Mouse (Mus musculus): ENCODE results near the gene Rnf220.

Rnf220 gene

DNA sequence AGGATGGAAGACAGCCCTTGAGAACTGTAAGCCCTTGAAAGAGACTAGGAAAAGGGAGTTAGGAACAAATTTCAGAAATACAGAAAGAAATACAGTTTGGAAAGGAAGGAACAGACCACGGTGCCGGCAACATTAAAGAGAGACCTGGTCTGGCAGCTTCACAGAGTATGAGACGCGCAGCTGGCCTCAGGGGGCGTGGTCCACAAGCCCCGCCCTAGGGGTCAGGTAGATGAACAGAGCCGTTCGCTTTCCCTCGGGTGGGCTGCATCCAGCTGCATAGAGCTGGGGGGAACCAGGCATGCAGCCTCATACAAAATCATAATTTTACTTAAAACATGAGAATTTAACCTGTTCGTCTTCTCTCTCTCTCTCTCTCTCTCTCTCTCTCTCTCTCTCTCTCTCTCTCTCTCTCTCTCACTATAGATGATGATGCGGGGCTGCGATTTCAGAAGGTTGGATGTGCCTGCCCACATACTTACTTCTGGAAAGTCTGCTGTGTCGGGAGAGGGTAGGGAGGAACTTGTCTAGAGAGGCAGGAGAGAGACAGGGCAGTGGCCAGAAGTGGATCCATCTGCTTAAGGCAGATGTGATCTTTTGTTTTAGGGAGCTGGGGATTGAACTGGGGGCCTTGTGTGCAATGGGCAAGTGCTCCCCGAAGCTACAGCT, 59.7 kb downstream of the Rnf220 start:
- no peak for DNase-seq

DNA sequence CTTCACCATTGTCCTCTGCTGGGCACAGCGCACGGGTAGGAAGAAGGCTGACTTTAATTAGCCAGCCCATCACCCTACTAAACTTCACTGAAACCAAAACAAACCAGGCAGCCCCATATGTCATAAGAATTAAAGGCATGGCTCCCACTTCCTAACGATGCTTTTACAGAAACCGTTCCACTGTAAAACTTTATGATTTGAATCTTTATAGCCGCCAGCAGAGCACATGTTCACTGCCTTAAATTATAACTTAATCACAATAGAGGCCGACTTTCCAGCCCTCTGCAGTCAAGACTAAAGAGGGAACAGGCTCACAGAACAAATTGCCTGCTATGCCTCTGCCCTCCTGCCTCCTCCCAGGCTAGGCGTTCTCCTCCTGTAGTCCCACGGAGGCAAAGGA, 62.5 kb downstream of the Rnf220 start:
- DNase-seq: no peak

DNA sequence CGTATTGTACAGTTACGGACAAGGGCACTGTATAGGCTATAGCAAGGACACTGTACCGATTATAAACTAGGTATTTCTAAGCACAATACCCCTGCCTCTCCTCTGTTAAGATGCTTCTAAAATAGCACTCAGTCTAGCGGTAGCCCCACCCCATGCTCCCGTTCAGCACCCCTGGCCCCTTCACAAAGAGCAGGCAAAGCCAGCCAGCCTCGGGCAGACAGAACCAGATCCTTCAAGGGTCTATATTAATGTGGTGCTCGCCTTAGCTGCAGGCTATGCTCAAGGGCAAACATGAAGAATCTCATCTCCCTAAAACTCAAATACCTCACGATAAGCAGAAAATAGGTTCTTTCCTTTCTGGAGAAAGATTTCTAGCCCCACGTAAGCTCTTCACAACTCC, 67.2 kb downstream of the Rnf220 start:
- DNase-seq: no peak

DNA sequence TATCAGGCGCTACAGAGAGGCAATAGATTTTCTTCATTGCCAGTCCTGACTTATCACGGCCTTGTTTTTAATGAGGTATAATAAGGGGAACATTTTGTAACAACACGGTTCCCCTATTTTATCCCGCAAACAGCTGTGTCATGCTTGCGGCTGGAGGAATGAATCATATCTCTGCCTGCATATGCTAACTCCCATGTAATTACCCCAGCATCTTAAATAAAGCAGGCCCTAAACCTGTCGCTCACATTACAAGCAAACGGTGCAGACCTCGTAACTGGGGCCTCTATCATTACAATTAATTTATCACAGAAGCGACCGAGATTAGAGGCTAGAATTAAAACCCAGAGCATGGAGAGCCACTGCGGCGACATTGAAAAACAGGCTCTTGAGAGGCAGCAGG, 69.3 kb downstream of the Rnf220 start:
- DNase-seq: no peak

DNA sequence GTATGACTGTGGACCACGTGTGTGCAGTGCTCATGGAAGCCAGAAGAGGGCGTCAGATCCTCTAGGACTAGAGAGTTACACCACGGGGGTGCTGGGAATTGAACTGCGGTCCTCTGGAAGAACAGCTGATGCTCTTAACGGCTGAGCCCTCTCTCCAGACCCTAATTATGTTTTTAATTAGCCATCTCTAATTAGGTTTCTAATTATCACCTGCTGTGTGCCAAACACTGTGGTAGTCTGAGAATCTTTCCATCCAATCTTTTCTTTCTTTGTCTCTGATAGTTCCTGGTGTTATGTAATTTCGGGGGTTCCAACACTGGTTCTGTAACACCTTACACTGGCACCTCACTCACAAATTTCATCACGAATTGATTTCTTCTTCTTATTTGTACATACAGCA, 75.8 kb downstream of the Rnf220 start:
- DNase-seq: no peak

DNA sequence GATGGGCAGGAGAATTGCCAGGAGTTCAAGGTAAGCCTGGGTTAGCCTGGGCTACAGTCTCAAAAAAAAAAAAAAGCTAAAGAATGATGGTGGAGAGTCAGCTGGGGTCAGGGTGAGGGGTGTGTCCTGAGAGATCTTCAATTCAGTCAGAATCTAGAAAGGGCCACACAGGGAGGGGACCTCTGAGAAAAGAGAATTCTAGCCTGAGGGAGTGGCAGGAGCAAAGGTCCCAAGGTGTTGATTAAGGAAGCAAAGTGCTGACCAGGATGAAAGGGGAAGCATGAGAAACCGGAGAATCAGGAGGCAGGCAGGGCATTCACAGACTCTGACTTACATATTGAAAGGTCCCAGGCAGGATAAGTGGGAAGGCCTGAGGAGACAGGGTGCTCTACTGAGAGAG, 80.0 kb downstream of the Rnf220 start:
- DNase-seq: no peak

DNA sequence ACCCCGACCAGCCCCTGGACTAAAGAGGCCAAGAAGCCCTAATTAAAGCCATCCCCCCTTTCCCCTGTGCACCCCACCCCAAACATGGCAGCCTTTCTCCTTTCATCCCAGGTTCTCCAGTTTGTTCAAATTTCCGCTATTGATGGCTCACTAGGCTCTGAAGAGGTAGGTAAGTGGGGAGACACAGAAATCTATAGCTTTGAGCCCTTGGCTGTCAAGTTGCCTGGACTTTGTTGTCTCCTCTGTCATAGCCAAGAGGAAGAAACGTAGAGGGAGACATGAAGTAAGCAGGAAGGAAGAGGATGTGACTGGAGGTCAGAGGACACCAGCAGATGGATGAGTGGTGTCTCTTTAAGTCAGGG, 86.8 kb downstream of the Rnf220 start:
- no peak for DNase-seq

DNA sequence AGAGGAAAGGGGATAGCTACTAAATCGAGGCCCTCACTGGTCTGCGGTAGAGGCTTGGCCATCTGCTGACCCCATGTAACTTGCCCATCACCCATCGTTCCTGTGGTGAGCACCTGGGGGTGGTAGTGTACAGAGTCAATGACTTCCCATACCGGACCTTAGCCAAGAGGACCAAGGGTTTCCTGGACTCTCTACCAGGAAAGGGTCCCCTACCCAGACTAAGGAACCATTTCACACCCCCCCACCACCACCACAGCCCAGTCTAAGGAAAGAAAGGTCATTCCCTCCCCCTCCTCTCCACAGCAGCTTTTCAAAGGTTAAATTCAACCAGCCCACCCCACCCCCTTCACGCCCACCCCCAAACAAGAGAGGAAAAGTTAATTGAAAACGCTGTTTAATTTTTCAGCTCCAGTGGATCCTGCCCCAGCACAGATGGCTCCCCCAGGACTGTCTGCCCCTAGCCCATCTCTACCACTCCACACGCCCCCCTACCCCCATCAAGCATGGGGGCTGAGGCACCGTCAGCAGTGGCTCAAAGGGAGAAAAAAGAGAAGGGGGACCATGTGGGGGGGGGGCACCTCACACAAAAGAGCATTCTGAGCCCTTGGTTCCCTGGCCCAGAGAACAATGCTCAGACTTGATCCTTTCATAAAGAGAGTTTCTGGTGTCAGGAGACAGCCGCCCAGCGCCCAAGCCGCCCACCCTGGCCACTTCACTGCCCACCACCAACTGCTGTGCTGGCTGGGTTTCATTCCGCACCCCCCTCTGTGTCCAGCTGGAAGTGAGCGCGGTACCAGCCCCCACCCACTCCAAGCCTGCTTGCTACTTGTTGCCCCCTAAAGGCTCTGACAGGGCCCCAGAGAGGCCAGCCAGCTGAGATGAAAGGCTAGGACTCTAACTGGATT, 87.5 kb downstream of the Rnf220 start:
- no peak for DNase-seq

DNA sequence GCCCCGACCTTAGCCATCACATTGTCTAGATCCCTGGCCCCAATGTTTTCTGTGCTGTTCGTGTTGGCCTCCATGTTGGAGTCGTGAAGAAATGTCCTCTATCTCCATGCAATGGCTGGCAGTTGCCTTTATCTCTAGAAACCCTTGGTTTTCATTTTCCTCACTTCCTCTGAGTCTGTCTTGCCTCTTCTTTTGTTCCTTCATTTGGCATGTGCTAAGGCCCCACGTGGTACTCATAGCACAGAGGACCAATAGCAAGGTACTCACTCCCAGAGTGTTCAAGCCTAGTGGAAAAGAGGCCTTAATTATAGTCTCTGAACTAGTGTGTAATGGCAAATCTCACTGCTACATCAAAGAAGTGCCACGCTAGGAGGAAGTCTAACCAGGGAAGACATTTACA, 88.9 kb downstream of the Rnf220 start:
- no peak for DNase-seq

DNA sequence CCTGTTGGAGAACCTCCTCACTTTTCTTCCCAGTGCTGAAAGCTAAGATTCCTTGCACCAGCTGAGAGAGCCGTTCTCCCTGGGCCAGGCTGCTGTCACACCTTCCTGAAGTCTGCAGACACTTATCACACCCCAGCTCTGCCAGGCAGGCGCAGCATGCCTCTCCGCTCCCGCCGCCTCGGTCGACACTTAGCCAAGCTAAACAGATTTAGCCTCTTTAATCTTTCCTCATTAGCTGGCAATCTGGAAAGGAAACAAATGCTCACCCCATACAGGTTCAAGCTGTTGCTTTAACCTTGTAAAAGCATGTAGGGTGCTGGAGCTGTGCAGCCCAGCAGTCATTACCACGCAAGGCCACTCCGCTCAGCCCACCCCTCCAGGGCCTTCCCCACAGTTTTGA, 90.9 kb downstream of the Rnf220 start:
- DNase-seq: no peak

DNA sequence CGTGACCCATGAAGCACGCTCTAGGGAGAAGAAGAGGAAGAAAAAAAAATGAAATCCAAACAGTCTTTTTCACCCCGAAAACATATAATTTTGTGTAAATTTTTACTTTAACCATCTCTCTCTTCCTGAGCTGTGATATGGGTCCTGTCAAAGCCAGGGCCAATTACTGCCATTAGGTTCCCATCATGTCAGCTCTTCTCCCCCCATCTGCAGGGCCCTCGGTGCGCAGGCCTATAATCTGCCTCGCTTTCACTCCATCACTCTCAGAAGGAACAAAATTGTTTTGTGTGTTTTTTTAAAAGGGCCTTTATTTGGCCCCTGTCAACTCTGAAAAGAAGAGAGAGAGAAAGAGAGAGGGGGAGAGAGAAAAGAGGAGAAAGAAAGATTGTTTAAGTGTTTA, 91.6 kb downstream of the Rnf220 start:
- no peak for DNase-seq

DNA sequence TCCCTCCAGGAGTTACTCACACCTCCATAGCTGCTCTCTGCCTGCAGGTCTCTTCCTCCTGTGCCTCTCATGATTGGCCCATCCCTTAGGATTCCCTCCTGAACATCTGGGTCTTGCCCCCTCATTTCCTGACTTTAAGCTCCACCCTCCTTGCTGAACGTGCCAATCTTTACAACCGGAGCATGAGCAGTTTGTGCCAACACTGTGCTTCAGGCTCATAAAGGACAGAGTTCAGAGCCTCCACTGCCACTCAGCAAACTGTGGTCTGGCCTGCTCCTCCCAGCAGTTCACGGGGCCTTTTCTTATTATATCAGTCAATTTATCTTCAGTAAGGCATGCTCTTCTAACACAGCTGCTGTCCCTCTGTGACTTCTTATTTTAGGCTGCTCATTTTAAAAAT, 93.4 kb downstream of the Rnf220 start:
- DNase-seq: no peak

DNA sequence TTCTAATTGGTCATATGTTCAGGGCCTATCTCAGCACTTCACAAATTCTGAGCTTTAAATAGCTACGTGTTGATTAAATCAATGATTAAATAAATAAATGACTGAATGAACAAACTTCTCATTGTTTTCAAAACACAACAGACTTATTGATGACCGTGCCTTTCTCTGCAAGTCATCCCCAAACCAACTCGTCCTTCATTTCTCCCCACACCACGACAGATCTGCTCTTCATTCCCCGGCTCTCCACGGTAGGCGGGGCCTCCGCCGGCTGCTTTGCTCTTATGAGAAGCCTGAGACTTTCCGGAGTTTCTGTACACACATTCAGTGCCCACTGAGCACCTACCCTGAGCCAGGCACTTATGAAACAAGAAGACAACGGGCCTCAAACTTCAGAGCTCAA, 99.7 kb downstream of the Rnf220 start:
- no peak for DNase-seq

DNA sequence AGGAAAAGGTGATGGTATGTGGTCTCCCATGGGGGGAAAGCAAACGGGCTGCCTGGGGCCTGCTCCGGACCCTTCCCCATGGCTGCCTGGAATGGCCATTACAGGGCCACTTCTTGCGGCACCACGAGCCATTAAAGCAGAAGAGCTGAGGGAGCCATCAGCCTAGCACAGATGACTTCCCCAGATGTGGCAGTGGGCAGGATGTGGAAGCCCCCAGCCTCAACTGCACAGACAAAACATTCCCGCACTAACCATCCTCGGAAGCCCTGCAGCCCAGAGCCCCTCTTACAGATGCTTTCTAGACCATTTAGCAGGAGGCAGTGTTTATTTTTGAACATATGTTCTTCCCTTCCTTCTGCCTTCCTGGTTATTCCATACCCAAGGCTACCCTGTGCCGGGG, 103.8 kb downstream of the Rnf220 start:
- DNase-seq: no peak

DNA sequence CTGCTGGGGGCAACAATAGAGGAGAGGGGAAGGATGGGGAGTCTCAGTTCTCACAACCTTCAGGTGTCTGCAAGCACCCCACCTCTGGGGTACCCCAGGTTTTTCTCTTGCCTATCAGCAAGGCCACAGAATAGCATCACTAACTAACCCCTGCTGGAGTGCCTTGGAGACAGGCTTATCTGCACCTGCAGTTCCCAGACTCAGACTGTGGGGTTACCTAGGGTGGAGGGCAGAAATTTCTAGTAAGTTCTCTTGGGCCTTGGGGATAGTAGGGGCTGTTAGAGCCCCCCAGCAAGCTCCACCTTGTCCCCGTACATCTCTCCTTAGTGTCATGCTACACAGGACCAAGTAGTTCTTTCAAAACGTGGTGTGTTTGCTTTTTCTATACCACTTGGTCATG, 104.5 kb downstream of the Rnf220 start:
- DNase-seq: no peak

DNA sequence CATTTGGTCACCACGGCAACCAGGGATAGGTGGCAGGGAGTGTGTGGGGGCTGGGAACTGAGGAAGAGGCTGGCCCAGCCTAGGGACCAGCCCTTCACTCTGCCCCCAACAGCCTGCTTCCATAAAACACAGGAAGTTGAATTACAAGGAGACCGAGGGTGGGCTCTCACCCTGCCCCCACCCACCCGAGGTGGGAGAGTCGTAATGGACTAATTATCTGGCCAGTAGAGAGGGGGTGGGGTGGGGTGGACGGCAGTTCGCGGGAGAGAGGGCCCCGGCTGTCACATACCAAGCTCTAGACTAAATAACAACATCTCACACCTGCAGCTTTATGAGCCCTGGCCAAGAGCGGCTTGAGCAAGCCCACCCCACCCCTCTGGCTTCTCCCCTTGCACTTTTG, 104.9 kb downstream of the Rnf220 start:
- no peak for DNase-seq

DNA sequence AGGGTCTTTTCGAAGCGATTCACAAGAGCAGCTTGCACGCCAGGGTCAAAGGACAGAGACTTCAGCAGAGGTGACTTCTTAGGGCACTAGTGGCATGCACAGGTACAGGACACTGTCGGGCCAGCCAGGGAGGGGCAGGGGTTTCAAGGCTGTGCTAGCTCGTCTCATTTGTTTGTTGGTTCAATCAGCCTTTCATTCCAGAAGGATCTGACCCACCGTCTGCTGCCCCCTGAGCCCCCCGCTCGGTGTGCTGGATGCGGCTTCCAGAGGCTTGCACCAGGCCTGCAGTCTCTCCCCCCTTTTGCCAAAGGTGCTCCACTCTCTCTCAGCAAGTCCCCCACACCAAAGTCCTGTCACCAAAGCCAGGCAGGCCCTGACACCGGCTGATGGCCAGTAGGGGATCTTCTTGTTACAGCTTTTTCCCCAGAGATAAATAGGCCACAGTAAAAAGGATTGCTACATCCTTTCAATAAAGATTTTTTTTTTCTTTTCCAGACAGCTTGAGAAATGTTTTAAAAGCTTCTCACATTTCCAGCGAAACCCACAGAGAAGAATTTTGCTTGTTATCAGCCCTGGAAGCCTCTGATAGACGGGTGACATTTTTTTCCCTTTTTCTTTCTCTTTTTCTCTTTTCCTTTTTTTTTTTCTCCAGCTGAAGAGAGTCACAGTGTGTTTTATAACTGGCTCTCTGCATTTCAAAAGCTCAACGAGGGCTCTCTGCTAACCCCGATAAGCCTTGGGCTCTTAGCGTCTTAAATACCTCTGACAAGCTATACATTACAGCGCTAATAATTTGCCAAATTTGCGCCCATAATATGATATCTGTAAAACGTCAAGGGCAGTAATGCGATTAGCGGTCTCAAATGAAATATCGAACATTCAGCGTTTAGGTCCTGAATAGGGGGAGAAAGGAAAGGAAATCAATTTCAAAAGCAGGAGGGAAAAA, 105.7 kb downstream of the Rnf220 start:
- DNase-seq: no peak

DNA sequence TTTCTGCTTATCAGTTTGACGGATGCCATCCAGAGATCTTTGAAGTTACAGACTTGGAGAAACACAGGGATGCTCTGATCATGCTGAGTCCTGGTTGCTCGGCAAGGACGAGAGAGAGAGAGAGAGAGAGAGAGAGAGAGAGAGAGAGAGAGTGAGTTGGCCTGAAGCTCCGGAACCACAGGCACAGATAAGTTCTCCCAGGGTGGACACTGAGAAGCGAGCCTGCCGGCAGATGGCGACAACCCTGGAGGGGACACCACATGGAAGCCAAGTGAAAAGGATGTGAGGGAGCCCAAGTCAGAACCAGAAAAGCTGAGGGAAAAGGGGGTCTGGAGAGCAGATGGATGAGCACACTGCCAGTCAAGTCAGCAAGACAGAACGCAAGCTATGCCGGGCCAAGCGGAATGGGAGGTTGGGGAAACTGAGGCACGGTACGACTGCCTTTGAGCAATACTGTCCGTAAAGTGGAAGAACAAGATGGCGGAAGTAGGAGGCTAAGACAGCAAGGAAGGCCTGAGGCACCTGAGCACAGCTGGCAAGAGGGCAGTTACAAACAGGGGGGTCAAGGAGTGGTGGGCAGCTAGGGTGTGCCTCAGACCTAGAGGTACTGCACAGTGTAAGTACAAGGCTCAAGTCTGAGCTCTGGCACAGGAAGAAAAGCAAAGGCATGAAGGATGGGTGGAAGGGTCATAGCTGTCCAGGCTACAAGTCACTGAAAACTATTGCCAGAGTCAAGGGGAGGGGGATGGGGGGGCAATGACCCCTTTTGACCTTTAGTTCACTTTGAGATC, 107.4 kb downstream of the Rnf220 start:
- no peak for DNase-seq

DNA sequence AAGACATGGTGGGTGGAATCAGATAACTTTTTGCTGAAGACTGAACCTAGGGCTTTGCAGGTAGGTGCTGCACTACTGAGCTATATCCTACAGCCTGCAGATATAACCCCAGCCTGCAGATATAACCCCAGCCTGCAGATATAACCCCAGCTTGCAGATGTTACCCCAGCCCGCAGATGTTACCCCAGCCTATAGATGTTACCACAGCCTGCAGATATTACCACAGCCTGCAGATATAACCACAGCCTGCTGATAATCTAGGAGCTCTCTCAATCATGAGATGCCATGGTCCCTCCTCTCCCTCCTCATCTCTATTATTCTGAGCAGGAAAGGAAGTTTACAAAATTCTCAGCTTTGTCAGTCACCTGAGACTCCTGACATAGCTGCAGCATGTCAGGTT, 111.6 kb downstream of the Rnf220 start:
- no peak for DNase-seq

DNA sequence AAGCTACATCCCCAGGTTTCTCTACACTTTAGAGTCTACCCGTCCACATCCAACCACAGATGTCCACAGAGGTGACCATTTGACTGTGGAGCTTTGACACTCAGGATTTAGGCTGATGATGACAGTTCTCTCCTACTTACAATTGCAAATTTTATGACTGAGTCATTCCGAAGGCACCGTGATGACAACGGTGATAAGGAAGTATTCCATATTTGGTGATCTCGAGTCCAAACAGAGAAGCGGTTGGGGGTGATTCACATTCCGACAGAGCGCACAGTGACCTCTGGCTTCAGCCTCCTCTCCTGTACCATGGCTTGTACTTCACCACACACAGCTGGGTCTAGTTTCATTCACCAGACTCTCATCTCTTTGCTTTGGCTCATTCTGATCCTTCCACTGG, 115.0 kb downstream of the Rnf220 start:
- DNase-seq: no peak

DNA sequence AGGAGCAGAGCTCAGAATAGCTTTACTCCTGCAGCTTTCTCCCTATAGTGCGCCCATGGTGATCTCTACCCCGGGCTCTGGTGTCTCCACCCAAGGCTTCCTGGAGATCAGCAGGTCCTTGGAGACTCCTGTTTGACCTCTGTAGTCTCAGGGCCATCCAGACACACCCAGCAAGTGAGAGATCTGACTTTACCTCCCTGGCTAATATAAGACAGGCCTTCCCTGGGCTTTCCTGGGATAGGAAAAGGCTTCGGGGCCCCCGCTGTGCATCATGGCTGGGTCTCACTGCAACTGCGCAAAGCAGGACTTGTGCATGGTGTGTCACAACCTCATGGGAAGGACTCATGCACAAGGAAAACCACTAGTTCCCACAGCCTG, 116.3 kb downstream of the Rnf220 start:
- no peak for DNase-seq

DNA sequence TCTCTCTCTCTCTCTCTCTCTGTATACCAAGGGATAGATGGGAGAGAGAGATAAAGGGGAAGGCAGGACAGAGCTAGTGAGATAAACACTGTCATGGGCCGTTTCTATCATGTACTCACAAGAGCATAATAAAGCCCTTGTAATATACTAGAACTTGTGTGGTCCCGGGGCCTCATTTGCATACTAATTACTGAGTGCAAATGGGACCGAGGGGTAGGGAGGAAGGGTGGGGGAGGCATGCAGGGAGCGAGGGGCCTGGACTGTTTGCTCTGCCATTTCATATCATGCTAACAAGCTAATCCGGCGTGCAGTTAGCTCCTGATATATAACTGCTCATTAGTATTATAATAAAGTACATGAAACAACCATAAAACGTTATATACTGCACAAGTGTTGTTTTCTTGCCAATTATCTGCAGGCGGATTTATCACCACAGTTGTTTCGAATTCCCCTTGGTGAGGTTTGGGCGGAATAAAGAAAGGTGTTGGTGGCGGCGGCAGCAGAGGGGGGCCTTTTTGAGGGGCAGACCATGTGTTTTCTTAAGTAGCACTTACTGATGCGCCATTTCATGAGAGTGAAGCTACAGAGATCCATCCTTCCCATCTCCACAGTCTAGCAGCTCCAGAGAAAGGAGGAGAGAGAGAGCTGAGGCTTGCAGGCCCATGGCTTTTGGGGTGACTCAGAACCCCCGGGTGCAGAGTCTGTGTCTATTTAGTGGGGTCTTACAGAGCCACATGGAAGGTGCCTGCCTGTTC, 116.9 kb downstream of the Rnf220 start:
- DNase-seq: no peak

Data from thymus, postnatal 4 days (tissue).